Mouse (Mus musculus): ENCODE data around the gene Sap30bp. TPM values are rescaled to one million over a fixed set of nuclear protein-coding genes. Genes with fewer than 3 reads are reported as not detected.
A peak's percentile ranks its signal among the peaks of the same experiment; 100 is the strongest.

The Sap30bp gene
- polyA plus RNA-seq, 1 experiment from 2014 or later, result 53.8 TPM

- 73% methylated on average over 5 of the region's 5 CpGs for WGBS
- Histone ChIP-seq H3K9ac (replicated peaks) (no peak overlapping the region), H3K4me3 (replicated peaks) (no peak overlapping the region), H3K4me1 (replicated peaks) (peaks cover 2% of the 10 kb centered on the region; the same call in 1 of the 2 replicates), H3K27me3 (peaks cover 8% of the 10 kb centered on the region), H3K36me3 (peaks cover 33% of the 10 kb centered on the region), H3K4me2 (replicated peaks) (no peak overlapping the region), H3K27ac (no peak overlapping the region), H3K9me3 (no peaks in the 10 kb centered on the region)
- no peak for ATAC-seq
Measured at GRCm38 (mm10) chr11:115968731-115969405, 35.8 kb downstream of the Sap30bp start.

DNA sequence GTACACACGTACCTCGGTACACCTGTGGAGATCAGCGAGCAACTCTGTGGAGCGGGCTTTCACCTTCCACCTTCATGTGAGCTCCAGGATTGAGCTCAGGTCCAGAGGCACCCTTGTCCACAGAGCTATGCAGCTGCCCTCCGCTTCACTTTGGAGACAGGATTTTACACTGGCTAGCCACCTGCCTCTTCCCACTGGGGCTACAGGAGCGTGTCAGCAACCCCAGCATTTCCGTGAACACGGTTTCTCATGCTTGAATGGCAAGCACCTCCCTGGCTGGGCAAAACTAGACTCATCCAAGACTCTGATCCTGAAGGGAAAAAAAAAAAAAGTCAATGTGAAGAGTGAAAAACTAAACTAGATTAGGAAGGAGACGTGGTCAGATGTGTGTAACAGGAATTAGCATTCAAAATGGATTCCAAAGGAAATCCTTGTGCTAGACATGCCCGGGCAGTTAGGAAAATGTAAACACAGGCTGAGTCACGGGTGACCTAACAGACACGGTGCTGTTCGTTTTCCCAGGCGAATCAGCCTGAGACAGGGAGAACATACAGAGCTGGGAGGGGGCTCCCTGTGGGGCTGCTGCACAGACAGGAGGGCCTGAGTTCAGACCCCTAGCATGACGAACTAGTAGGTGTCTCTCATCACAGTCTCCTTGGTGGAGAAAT, 37.1 kb downstream of the Sap30bp start:
- peaks cover 14% of the 10 kb centered on the region for H3K4me1 ChIP-seq (replicated peaks)
- WGBS, result 64% methylated on average over 15 of the region's 15 CpGs
- no peak overlapping the region for H3K27ac ChIP-seq
- no peak overlapping the region for H3K4me2 ChIP-seq (replicated peaks)
- ATAC-seq, result no peak
- no peak overlapping the region for H3K4me3 ChIP-seq (replicated peaks)
- H3K9me3 ChIP-seq, result no peaks in the 10 kb centered on the region
- H3K9ac ChIP-seq (replicated peaks), result no peak overlapping the region
- peaks cover 21% of the 10 kb centered on the region for H3K27me3 ChIP-seq
- H3K36me3 ChIP-seq, result peaks cover 20% of the 10 kb centered on the region

GRCm38 (mm10) chr11:115971016-115971415, 37.9 kb downstream of the Sap30bp start:
- ATAC-seq, result no peak
- Histone ChIP-seq H3K4me3 (replicated peaks) (no peak overlapping the region), H3K9ac (replicated peaks) (no peak overlapping the region), H3K27me3 (peaks cover 30% of the 10 kb centered on the region), H3K9me3 (no peaks in the 10 kb centered on the region), H3K4me2 (replicated peaks) (no peak overlapping the region), H3K36me3 (peaks cover 11% of the 10 kb centered on the region), H3K27ac (no peak overlapping the region), H3K4me1 (replicated peaks) (peaks cover 14% of the 10 kb centered on the region)
- 54% methylated on average over 6 of the region's 6 CpGs for WGBS

- H3K4me2 ChIP-seq (replicated peaks), result peak within 1 kb of the TSS; percentile 55
- H3K27ac ChIP-seq, result no peak within 1 kb of the TSS
- H3K4me1 ChIP-seq (replicated peaks), result peaks cover 14% of the 10 kb centered on the region
- H3K36me3 ChIP-seq, result no peaks in the 10 kb centered on the region
- H3K4me3 ChIP-seq (replicated peaks), result peak within 1 kb of the TSS; percentile 38
- no peaks in the 10 kb centered on the region for H3K9me3 ChIP-seq
- no peak for ATAC-seq
- peak within 1 kb of the TSS; percentile 32; the same call in 1 of the 2 replicates for H3K9ac ChIP-seq (replicated peaks)
- WGBS, result 15% methylated on average over 34 of the region's 58 CpGs
- peaks cover 52% of the 10 kb centered on the region for H3K27me3 ChIP-seq
Measured at GRCm38 (mm10) chr11:115974309-115975082, 41.4 kb downstream of the Sap30bp start, which contains the start of gene Itgb4. TSS of gene Itgb4 (plus strand) at chr11:115974709.

- no peak for ATAC-seq
- H3K9ac ChIP-seq (replicated peaks), result peak overlapping the region; percentile 32; the same call in 1 of the 2 replicates
- H3K4me1 ChIP-seq (replicated peaks), result peaks cover 14% of the 10 kb centered on the region
- peak overlapping the region; percentile 55 for H3K4me2 ChIP-seq (replicated peaks)
- no peaks in the 10 kb centered on the region for H3K36me3 ChIP-seq
- H3K27ac ChIP-seq, result no peak overlapping the region
- no peaks in the 10 kb centered on the region for H3K9me3 ChIP-seq
- H3K27me3 ChIP-seq, result peaks cover 52% of the 10 kb centered on the region
- H3K4me3 ChIP-seq (replicated peaks), result peak overlapping the region; percentile 38
- 4% methylated on average over 18 of the region's 18 CpGs for WGBS
Measured at GRCm38 (mm10) chr11:115975083-115975420, 42.0 kb downstream of the Sap30bp start.

GRCm38 (mm10) chr11:115975544-115975943, 42.5 kb downstream of the Sap30bp start:
- Histone ChIP-seq H3K4me2 (replicated peaks) (no peak overlapping the region), H3K4me3 (replicated peaks) (no peak overlapping the region), H3K4me1 (replicated peaks) (peaks cover 12% of the 10 kb centered on the region), H3K9me3 (no peaks in the 10 kb centered on the region), H3K36me3 (no peaks in the 10 kb centered on the region), H3K9ac (replicated peaks) (no peak overlapping the region), H3K27ac (no peak overlapping the region), H3K27me3 (peaks cover 52% of the 10 kb centered on the region)
- WGBS, result 33% methylated on average over 12 of the region's 12 CpGs
- no peak for ATAC-seq

- Histone ChIP-seq H3K9me3 (no peaks in the 10 kb centered on the region), H3K27me3 (peaks cover 12% of the 10 kb centered on the region; the same call in 1 of the 2 replicates), H3K4me3 (replicated peaks) (no peak overlapping the region), H3K9ac (replicated peaks) (no peak overlapping the region), H3K27ac (no peak overlapping the region), H3K36me3 (no peaks in the 10 kb centered on the region), H3K4me1 (replicated peaks) (no peaks in the 10 kb centered on the region), H3K4me2 (replicated peaks) (no peak overlapping the region)
- 94% methylated on average over 15 of the region's 15 CpGs for WGBS
- ATAC-seq, result no peak
Measured at GRCm38 (mm10) chr11:115982472-115982871, 49.4 kb downstream of the Sap30bp start.

DNA sequence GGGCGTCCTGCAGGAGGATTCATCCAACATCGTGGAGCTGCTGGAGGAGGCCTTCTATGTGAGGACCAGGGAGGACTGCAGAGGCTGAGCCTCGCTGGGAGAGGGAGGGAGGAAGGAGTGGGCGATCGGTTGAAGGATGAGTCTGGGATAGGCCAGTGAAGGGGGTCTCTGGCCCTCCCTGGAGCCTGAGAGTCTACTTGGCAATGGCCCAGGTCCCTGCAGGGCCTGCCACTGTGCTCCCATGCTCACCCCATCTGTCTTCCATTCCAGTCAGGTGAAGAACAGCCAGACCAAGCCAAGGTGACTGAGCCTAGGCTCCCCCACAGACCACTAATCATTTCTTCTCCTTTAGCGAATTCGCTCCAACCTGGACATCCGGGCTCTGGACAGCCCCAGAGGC, 50.2 kb downstream of the Sap30bp start:
- ATAC-seq, result no peak
- H3K4me3 ChIP-seq (replicated peaks), result no peak overlapping the region
- H3K27ac ChIP-seq, result no peak overlapping the region
- no peaks in the 10 kb centered on the region for H3K9me3 ChIP-seq
- H3K9ac ChIP-seq (replicated peaks), result no peak overlapping the region
- no peaks in the 10 kb centered on the region for H3K36me3 ChIP-seq
- 94% methylated on average over 8 of the region's 8 CpGs for WGBS
- H3K27me3 ChIP-seq, result 0 out of 2 replicates have a peak, but pooled peaks cover 4% of the 10 kb centered on the region
- no peaks in the 10 kb centered on the region for H3K4me1 ChIP-seq (replicated peaks)
- no peak overlapping the region for H3K4me2 ChIP-seq (replicated peaks)

GRCm38 (mm10) chr11:115989686-115990085, 56.6 kb downstream of the Sap30bp start:
- Histone ChIP-seq H3K9ac (replicated peaks) (no peak overlapping the region), H3K27me3 (peaks cover 4% of the 10 kb centered on the region; the same call in 1 of the 2 replicates), H3K4me3 (replicated peaks) (no peak overlapping the region), H3K27ac (no peak overlapping the region), H3K36me3 (no peaks in the 10 kb centered on the region), H3K9me3 (no peaks in the 10 kb centered on the region), H3K4me2 (replicated peaks) (peak overlapping the region; percentile 25; the same call in 1 of the 2 replicates), H3K4me1 (replicated peaks) (no peaks in the 10 kb centered on the region)
- ATAC-seq, result no peak
- 32% methylated on average over 15 of the region's 15 CpGs for WGBS

DNA sequence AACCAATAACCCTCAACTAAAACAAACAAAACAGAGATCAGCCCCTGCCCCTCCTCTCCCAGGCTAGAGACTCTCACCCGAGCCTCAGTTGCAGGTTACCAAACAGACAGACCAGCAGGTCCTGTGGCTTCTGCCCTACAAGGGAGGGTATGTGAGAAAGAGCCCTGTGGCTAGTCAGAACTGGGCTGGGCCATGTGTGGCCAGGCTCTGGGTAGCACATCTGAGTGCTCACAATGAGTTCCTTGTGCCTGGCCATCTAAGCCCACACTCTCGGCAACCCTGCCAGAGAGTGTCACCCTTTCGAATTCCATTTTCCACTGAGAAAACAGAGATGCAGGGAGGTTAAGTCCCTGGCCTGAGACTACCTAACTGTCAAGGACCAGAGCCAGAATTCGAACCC, 59.0 kb downstream of the Sap30bp start:
- Histone ChIP-seq H3K36me3 (no peaks in the 10 kb centered on the region), H3K27me3 (peaks cover 4% of the 10 kb centered on the region; the same call in 1 of the 2 replicates)

GRCm38 (mm10) chr11:115995256-115995655, 62.2 kb downstream of the Sap30bp start:
- Histone ChIP-seq H3K27me3 (peaks cover 3% of the 10 kb centered on the region; the same call in 1 of the 2 replicates), H3K4me1 (replicated peaks) (peaks cover 1% of the 10 kb centered on the region; the same call in 1 of the 2 replicates), H3K36me3 (no peaks in the 10 kb centered on the region), H3K4me3 (replicated peaks) (no peak overlapping the region), H3K9ac (replicated peaks) (no peak overlapping the region), H3K27ac (no peak overlapping the region), H3K4me2 (replicated peaks) (no peak overlapping the region), H3K9me3 (no peaks in the 10 kb centered on the region)
- ATAC-seq, result no peak
- 88% methylated on average over 3 of the region's 3 CpGs for WGBS

More for the DNA sequence above, 59.0 kb downstream of the Sap30bp start:
- no peaks in the 10 kb centered on the region for H3K4me1 ChIP-seq (replicated peaks)
- H3K4me2 ChIP-seq (replicated peaks), result no peak overlapping the region
- no peak overlapping the region for H3K27ac ChIP-seq
- 76% methylated on average over 4 of the region's 4 CpGs for WGBS
- ATAC-seq, result no peak
- no peak overlapping the region for H3K9ac ChIP-seq (replicated peaks)
- H3K9me3 ChIP-seq, result no peaks in the 10 kb centered on the region
- no peak overlapping the region for H3K4me3 ChIP-seq (replicated peaks)

- no peak overlapping the region for H3K9ac ChIP-seq (replicated peaks)
- no peak overlapping the region for H3K4me2 ChIP-seq (replicated peaks)
- H3K4me3 ChIP-seq (replicated peaks), result no peak overlapping the region
- no peak for ATAC-seq
- H3K9me3 ChIP-seq, result no peaks in the 10 kb centered on the region
- WGBS, result 78% methylated on average over 4 of the region's 4 CpGs
- H3K4me1 ChIP-seq (replicated peaks), result peaks cover 7% of the 10 kb centered on the region
- peaks cover 3% of the 10 kb centered on the region; the same call in 1 of the 2 replicates for H3K27me3 ChIP-seq
- H3K27ac ChIP-seq, result no peak overlapping the region
- no peaks in the 10 kb centered on the region for H3K36me3 ChIP-seq
Measured at GRCm38 (mm10) chr11:115997047-115997446, 64.0 kb downstream of the Sap30bp start.
